Mouse (Mus musculus) forebrain, embryonic 15.5 days (tissue): ENCODE measurements around the gene Cadps. TPM values are rescaled to one million over a fixed set of nuclear protein-coding genes. Genes with fewer than 3 reads are reported as not detected.

ENCODE experiments used
- ATAC-seq: fragments of 200-750 bp; cut with Nextera tagmentation; replicated peaks from 2 replicates; pipeline ENCODE4 v1.8.0; 2017; ENCODE audit warnings: mild to moderate bottlenecking, moderate TSS enrichment, moderate library complexity
- H3K27ac ChIP-seq: fragments of 300-500 bp; sonication (generic); replicated peaks from 2 replicates; pipeline ENCODE4 v1.5.1; 2015; ENCODE audit warnings: mild to moderate bottlenecking, inconsistent platforms
- H3K27me3 ChIP-seq: fragments of 300-500 bp; sonication (generic); 2 replicates; pipeline ENCODE4 v1.6.1; 2015; ENCODE audit warnings: inconsistent platforms
- H3K36me3 ChIP-seq: fragments of 300-500 bp; sonication (generic); 2 replicates; pipeline ENCODE4 v1.6.1; 2015; ENCODE audit warnings: mild to moderate bottlenecking, inconsistent platforms
- H3K4me1 ChIP-seq: fragments of 300-500 bp; sonication (generic); 2 replicates; pipeline ENCODE4 v1.6.1; 2015; ENCODE audit warnings: inconsistent platforms
- H3K4me2 ChIP-seq: fragments of 300-500 bp; sonication (generic); replicated peaks from 2 replicates; pipeline ENCODE4 v1.6.1; 2015; ENCODE audit warnings: mild to moderate bottlenecking, inconsistent platforms
- H3K4me3 ChIP-seq: fragments of 300-500 bp; sonication (generic); 2 replicates; pipeline ENCODE4 v1.5.1; 2015; ENCODE audit warnings: mild to moderate bottlenecking, inconsistent platforms
- H3K9ac ChIP-seq: fragments of 300-500 bp; sonication (generic); replicated peaks from 2 replicates; pipeline ENCODE4 v1.6.1; 2015; ENCODE audit warnings: mild to moderate bottlenecking, inconsistent platforms
- H3K9me3 ChIP-seq: fragments of 300-500 bp; sonication (generic); 2 replicates; pipeline ENCODE4 v1.6.1; 2016; ENCODE audit warnings: inconsistent platforms
- WGBS: fragments of 180-500 bp; shearing (Covaris S2); methylation state at CpG from one replicate; pipeline ENCODE4 v1.1.7; 2015; ENCODE audit warnings: mixed read lengths; 5-methylcytosine and 5-hydroxymethylcytosine counted together
- polyA plus RNA-seq: library from polyadenylated mRNA; unstranded; fragments of >200 nt; fragmentation: Nextera tagmentation; extraction: Ambion mirVana; gene quantifications from 2 replicates; pipeline ENCODE4 v1.2.1, GENCODE M21; 2015

Gene Cadps
- polyA plus RNA-seq, 1 experiment from 2014 or later: 27.2 TPM

DNA sequence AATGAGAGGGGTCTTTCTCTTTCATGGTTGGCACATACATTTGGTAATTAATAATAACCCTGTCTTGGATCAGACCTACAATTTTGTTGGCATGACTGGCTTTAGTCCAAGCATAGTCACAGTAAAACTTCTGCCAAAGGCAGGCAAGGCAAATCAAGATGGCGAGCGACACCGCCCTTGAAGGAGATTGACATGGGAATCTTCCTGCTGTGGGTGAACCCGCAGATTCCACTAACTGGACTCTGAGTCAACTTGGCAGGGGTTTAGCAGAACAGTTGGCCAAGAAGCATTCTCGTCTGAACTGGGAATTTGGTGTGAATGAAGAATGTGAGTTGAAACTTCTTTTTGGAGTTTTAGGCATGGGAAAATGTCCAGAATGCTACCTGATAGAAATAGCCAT, 422.8 kb downstream of the Cadps start:
- Histone ChIP-seq H3K9me3 (no peaks in the 10 kb centered on the region), H3K9ac (no peak overlapping the region), H3K27ac (no peak overlapping the region), H3K4me1 (peaks cover 3% of the 10 kb centered on the region; the same call in 1 of the 2 replicates), H3K36me3 (no peaks in the 10 kb centered on the region; the same call in 1 of the 2 replicates), H3K27me3 (no peaks in the 10 kb centered on the region), H3K4me2 (no peak overlapping the region), H3K4me3 (no peak overlapping the region)
- no peak for ATAC-seq
- 51% methylated on average over 5 of the region's 5 CpGs for WGBS

DNA sequence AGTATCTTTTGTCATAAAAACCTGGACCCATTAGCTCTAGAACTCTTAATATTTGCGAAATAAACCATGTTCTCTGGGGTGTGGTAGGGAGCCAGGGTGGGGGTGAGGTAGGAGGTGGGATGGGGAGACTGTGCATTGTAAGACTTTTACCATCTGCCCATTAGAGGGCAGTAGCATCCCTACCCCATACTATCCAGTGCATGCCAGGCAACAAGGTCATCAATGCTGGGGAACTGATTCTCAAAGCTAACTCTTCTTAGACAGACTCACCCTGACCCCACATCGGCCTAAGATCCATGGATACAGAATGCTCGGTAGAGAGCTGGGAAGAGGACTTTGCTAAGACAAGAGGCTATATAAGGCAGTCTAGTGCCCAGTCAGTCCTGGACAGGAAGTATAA, 425.3 kb downstream of the Cadps start:
- H3K4me1 ChIP-seq: peaks cover 25% of the 10 kb centered on the region
- no peaks in the 10 kb centered on the region for H3K27me3 ChIP-seq
- H3K4me2 ChIP-seq: no peak overlapping the region
- no peak overlapping the region for H3K4me3 ChIP-seq
- H3K9me3 ChIP-seq: no peaks in the 10 kb centered on the region
- 85% methylated on average over 3 of the region's 3 CpGs for WGBS
- no peak for ATAC-seq
- no peaks in the 10 kb centered on the region for H3K36me3 ChIP-seq
- no peak overlapping the region for H3K9ac ChIP-seq
- H3K27ac ChIP-seq: no peak overlapping the region

DNA sequence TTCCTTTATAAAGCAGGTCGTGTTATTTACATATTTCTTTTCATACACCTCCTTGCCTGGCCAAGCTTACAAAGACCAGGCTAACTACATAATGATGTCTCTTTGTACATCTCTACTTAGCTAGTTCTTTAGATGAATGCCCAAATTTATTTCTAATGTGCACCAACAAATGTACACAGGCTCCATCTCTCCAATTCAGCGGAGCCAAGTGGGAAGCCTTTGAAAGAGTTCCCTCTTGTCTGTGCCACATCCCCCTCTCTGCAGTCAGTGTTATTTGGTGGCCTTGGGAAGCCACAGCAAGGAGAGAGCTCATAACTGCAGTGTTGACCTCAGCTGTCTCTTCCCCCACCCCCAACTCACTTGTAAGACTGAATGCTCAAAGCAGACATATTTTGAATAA, 428.6 kb downstream of the Cadps start:
- peak overlapping the region; percentile 59 for H3K27ac ChIP-seq
- ATAC-seq: no peak; the same call in 1 of the 2 replicates
- 0% methylated on average over 2 of the region's 2 CpGs for WGBS
- no peak overlapping the region for H3K9ac ChIP-seq
- H3K4me2 ChIP-seq: no peak overlapping the region
- no peak overlapping the region for H3K4me3 ChIP-seq
- peaks cover 56% of the 10 kb centered on the region for H3K4me1 ChIP-seq
- no peaks in the 10 kb centered on the region for H3K9me3 ChIP-seq
- no peaks in the 10 kb centered on the region for H3K27me3 ChIP-seq
- no peaks in the 10 kb centered on the region for H3K36me3 ChIP-seq

DNA sequence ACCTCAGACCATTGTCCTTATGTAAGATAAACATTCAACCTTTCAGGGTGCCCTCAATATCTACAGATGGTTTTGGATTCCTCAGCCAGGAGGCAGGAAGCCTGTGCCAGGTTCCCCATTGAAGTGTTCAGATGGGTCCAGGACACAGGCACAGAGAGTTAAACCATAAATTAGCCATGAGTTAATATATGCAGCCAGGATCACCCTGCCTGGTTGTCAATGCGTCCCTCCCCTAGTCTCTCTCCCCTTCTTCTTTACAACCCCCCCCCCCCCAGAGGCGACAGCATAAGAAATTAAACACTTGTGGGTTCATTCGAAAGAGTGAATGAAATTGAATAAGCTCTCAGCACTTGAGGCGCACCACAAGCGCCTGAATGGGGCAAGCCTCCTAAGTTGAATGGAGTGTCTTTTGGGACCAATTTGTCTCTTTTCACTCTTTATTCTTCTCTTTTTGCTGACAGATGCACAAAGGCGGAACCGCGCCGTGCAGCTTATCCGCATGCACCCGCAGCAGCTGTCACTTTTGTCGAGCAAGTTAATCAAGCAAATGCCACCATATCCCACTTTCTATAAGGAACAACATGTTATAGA, 429.5 kb downstream of the Cadps start:
- peak; percentile 87 for ATAC-seq
- Histone ChIP-seq H3K36me3 (no peaks in the 10 kb centered on the region), H3K27me3 (no peaks in the 10 kb centered on the region), H3K4me3 (no peak overlapping the region), H3K9me3 (no peaks in the 10 kb centered on the region), H3K4me1 (peaks cover 65% of the 10 kb centered on the region), H3K27ac (peak overlapping the region; percentile 77), H3K9ac (no peak overlapping the region), H3K4me2 (peak overlapping the region; percentile 20; the same call in 1 of the 2 replicates)
- 3% methylated on average over 12 of the region's 12 CpGs for WGBS

DNA sequence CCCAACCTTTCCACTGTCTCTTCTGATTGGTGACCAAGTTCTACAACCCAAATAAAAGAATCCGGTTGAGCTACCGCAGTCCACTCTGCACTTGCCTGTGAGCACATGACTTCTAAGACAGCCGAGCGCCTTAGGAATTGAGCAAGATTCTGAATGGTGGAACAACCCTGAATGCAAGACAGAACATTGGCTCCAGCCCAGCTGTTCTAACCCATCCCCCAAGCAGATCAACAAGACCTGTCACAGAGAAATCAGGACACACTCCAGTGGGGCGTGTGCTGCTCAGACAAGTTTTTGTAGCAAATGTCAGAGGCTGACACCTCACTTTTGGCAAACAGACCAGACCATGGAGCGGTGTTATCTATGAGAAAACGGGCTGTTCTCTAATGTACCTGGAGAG, 431.7 kb downstream of the Cadps start:
- no peaks in the 10 kb centered on the region for H3K36me3 ChIP-seq
- ATAC-seq: 0 out of 2 replicates have a peak, but pooled peaks have one; percentile 5
- no peak overlapping the region; the same call in 1 of the 2 replicates for H3K27ac ChIP-seq
- no peak overlapping the region for H3K4me2 ChIP-seq
- H3K9ac ChIP-seq: no peak overlapping the region
- no peaks in the 10 kb centered on the region for H3K27me3 ChIP-seq
- no peak overlapping the region for H3K4me3 ChIP-seq
- WGBS: 11% methylated on average over 7 of the region's 7 CpGs
- H3K4me1 ChIP-seq: peaks cover 80% of the 10 kb centered on the region
- no peaks in the 10 kb centered on the region for H3K9me3 ChIP-seq

DNA sequence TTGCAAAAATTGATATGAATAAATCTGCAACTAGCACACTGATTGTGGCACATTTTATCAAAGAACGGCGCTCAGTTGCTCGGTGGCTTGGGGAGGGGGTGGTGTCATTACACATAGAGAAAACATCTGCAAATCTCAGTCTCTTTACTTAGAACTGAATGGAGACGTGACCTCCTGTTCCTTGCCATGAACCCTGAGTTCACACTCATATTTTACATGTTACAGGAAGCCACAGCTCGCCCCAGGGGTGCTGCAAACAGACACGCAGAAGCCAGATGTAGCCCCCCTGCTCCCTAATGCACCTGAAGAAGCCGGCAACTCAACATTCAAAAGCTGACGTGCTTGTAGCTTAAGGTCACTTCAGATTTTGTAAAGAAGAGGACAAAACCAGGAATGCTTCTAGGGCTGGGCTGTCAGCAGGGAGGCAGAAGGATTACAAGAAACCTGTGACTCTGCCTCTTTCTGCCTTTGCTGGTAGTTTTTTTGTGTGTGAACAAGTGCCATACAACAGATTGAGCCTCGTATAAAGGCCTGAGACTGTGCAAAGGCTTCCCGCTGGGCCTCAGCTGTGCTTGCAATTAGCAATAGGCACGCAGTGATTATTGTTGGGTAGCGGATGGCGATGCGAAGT, 434.0 kb downstream of the Cadps start:
- Histone ChIP-seq H3K9ac (no peak overlapping the region), H3K27me3 (peaks cover 5% of the 10 kb centered on the region; the same call in 1 of the 2 replicates), H3K4me2 (no peak overlapping the region), H3K9me3 (no peaks in the 10 kb centered on the region), H3K4me1 (peaks cover 68% of the 10 kb centered on the region), H3K4me3 (no peak overlapping the region), H3K27ac (peak overlapping the region; percentile 74), H3K36me3 (no peaks in the 10 kb centered on the region)
- ATAC-seq: peak; percentile 36
- 5% methylated on average over 14 of the region's 14 CpGs for WGBS

DNA sequence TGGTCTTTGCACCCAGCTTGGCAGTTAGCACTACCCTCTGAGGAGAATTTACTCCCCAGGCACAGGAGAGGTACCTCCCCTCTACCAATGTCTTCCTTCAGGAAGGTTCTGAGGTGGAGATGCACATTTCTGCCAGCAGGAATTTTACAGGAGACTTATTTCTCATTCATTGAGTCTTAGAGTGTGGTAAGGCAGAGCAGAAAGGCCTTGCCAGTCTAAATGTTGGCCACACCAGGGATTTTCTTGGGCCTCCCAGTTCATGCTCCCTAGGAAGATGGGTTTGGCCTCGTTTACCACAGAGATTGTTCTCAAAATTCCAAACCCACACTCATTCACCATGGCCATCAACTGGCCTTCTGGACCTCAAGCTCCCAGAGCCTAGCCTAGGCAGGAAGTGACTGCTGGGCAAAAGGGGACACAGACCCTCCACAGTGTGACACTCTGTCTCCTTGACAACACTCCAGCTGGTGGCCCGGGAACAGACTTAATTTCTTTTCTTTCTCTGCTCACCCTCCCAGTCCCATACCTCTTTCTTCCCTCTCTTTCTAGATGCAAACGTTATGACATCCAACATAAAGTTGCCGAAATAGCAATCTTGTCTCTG, 434.6 kb downstream of the Cadps start:
- Histone ChIP-seq H3K9ac (no peak overlapping the region), H3K4me3 (no peak overlapping the region), H3K27ac (peak overlapping the region; percentile 74), H3K36me3 (no peaks in the 10 kb centered on the region), H3K27me3 (peaks cover 5% of the 10 kb centered on the region; the same call in 1 of the 2 replicates), H3K4me2 (no peak overlapping the region), H3K4me1 (peaks cover 62% of the 10 kb centered on the region), H3K9me3 (no peaks in the 10 kb centered on the region)
- 7% methylated on average over 4 of the region's 4 CpGs for WGBS
- peak; percentile 33 for ATAC-seq

DNA sequence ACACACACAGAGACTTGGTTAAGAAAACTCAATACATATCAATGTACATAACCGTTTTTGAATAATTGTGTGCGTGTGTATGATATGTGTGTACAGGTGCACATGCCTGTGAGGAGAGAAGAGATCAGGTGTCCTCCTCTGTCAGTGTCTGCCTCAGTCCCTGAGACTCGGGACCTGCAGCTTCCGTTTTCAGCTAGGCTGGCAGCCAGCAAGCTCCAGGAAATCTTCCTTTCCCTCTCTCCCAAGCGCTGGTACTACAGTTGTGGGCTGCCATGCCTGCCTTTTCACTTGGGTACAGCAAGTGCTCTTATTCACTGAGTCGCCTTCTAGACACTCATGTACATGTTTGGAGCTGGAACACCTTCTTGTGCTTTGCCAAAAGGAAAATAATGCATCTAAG, 435.7 kb downstream of the Cadps start:
- Histone ChIP-seq H3K27me3 (peaks cover 5% of the 10 kb centered on the region; the same call in 1 of the 2 replicates), H3K9me3 (no peaks in the 10 kb centered on the region)

DNA sequence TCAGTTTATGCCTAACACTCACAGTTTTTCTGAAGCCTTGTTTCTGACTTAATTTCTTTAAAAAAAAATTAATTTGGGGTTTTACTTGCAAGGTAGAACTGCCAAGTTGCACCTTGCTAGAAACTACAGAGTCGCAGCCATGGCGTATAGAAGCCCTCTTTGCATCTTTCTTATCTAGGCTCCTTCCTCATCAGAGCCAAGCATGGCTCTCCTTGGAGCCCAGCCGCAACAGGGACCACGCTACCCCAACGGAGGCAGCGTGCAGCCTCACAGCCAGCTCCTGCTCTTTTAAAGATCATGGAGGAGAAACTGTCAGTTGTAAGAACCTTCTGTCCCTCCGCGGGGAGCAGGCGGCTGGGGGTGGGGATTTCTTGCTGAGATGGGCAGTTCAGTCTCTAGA, 445.0 kb downstream of the Cadps start:
- Histone ChIP-seq H3K4me2 (no peak overlapping the region), H3K36me3 (no peaks in the 10 kb centered on the region), H3K27ac (peak overlapping the region; percentile 35; the same call in 1 of the 2 replicates), H3K4me3 (no peak overlapping the region), H3K9ac (no peak overlapping the region), H3K4me1 (peaks cover 15% of the 10 kb centered on the region), H3K27me3 (no peaks in the 10 kb centered on the region), H3K9me3 (no peaks in the 10 kb centered on the region)
- peak; percentile 57; the same call in 1 of the 2 replicates for ATAC-seq
- 29% methylated on average over 9 of the region's 9 CpGs for WGBS

More for the DNA sequence above, 435.7 kb downstream of the Cadps start:
- H3K27ac ChIP-seq: no peak overlapping the region
- no peaks in the 10 kb centered on the region for H3K36me3 ChIP-seq
- no peak overlapping the region for H3K4me3 ChIP-seq
- H3K4me1 ChIP-seq: peaks cover 51% of the 10 kb centered on the region
- 51% methylated on average over 6 of the region's 6 CpGs for WGBS
- ATAC-seq: no peak
- no peak overlapping the region for H3K9ac ChIP-seq
- H3K4me2 ChIP-seq: no peak overlapping the region

DNA sequence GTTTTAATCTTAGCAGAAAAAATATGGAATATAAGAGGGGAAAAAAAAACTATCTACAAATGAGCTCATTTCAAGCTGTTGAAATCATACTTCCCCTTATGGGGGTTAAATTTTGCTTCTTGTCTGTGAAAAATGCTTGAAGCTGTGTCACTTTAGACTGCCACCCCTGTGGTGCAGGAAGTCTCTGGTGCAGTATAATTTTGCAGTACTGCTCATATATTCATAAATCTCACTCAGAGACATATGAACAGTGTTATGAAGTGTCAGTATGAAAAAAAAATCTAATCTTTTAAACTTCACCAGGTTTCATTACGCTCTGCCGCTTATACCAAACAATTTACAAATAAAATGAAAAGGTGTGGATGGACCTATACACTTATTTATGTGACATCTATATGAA, 445.6 kb downstream of the Cadps start:
- Histone ChIP-seq H3K27me3 (no peaks in the 10 kb centered on the region), H3K27ac (peak overlapping the region; percentile 16)

DNA sequence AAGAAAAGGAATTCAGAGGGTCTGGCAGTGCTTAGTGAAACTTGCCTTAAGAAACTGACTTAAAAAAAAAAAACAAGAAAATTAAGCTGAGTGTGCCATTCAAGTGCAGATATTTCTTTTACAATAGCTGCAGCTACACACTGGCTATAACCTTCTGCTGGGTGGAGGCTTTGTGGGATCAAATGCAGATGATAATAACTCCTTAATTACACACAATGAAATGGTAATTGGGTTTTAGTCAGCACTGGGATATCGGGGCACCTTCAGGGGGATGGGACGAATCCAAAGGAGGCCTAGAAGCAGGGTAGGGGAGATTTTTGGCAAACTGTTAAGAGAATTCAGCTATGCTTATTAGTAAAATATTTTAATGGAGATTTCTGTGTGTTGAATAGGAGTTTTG, 447.4 kb downstream of the Cadps start:
- Histone ChIP-seq H3K27ac (no peak overlapping the region), H3K4me1 (peaks cover 15% of the 10 kb centered on the region), H3K9me3 (no peaks in the 10 kb centered on the region), H3K36me3 (no peaks in the 10 kb centered on the region), H3K9ac (no peak overlapping the region), H3K27me3 (no peaks in the 10 kb centered on the region), H3K4me2 (no peak overlapping the region), H3K4me3 (no peak overlapping the region)
- 0 out of 2 replicates have a peak, but pooled peaks have one; percentile 29 for ATAC-seq
- 10% methylated on average over 2 of the region's 2 CpGs for WGBS

More for the DNA sequence above, 445.6 kb downstream of the Cadps start:
- 84% methylated on average over 2 of the region's 2 CpGs for WGBS
- Histone ChIP-seq H3K4me3 (no peak overlapping the region), H3K9me3 (no peaks in the 10 kb centered on the region), H3K9ac (no peak overlapping the region), H3K4me1 (peaks cover 15% of the 10 kb centered on the region), H3K4me2 (no peak overlapping the region), H3K36me3 (no peaks in the 10 kb centered on the region)
- ATAC-seq: peak; percentile 48; the same call in 1 of the 2 replicates

DNA sequence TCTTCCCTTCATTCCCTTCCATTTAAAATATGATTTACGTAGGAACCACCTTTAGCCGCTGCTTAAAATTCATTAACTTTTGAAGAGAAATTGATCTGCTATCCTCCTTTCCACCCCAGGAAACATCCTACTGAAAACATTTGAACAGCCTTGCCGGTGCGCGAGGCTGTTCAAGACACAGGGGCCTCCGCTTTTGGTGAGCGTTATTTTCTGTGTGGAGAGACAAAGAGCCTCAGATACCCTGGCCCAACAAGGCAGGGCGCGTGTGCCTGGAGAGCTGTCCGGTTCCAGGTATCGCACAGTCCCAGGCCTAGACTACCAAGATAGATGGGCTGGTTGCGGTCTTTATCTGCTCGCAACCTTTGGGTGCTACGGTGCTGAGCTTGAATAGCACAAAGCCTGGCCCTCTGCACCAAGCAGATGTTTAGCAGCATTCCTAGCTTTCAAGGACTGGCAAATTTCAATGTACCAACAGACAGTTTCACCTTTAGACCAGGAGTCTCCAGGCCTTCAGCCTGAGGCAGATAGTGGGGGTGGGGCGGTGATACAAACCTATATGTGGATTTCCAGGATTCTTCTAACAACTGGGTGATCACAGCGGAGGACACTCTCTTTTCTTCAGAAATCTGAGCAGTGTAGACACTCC, 472.5 kb downstream of the Cadps start:
- H3K4me3 ChIP-seq: no peak overlapping the region
- ATAC-seq: no peak
- H3K27ac ChIP-seq: no peak overlapping the region
- H3K27me3 ChIP-seq: peaks cover 51% of the 10 kb centered on the region
- WGBS: 33% methylated on average over 16 of the region's 16 CpGs
- no peaks in the 10 kb centered on the region for H3K36me3 ChIP-seq
- H3K4me2 ChIP-seq: no peak overlapping the region
- H3K4me1 ChIP-seq: peaks cover 39% of the 10 kb centered on the region
- no peak overlapping the region for H3K9ac ChIP-seq
- H3K9me3 ChIP-seq: no peaks in the 10 kb centered on the region
